Mouse (Mus musculus) testis, adult 2 months (tissue): Measurements from ENCODE around the gene Tead2.

Source experiments
- CTCF ChIP-seq: fragments of 200-500 bp; IDR thresholded peaks from 2 replicates; pipeline ENCODE4 v1.5.1; 2012; ENCODE audit warnings: low read depth, mild to moderate bottlenecking, inconsistent platforms, low read length, moderate library complexity; ENCODE audit not compliant: control insufficient read depth, insufficient read depth, insufficient replicate concordance
- POLR2A ChIP-seq: fragments of 200-500 bp; IDR thresholded peaks from 2 replicates; pipeline ENCODE4 v1.6.1; 2012; ENCODE audit warnings: low read depth, mild to moderate bottlenecking, inconsistent platforms, low read length, moderate library complexity; ENCODE audit not compliant: control insufficient read depth

DNA sequence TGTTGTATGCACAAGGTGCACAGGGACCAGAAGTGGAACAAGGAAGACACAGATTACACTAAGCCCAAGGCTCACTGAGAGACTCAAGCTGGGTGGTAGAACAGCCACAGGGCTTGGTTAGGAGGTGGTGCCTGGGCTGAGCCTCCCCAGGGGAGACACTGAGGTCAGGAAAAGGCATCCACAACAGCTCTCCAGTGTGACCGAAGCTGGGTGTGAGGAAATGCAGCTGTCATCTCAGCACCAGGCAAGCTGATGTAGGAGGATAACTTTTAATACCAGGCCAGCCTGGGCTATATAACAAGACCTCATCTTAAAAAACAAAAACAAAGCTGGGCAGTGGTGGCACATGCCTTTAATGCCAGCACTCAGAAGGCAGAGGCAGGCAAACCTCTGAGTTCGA is 24.4 kb upstream of the Tead2 start:
- TF ChIP-seq POLR2A = no peak
- TF ChIP-seq CTCF = no peak
